Mouse (Mus musculus): ENCODE measurements at regions not wholly inside any gene's neighbourhood (a gene's known extent, or its start where the extent isn't known, plus 50 kb on each side); places are given as distances from the start of the nearest gene placed in this dataset.
A peak's percentile ranks its signal among the peaks of the same experiment; 100 is the strongest.

DNA sequence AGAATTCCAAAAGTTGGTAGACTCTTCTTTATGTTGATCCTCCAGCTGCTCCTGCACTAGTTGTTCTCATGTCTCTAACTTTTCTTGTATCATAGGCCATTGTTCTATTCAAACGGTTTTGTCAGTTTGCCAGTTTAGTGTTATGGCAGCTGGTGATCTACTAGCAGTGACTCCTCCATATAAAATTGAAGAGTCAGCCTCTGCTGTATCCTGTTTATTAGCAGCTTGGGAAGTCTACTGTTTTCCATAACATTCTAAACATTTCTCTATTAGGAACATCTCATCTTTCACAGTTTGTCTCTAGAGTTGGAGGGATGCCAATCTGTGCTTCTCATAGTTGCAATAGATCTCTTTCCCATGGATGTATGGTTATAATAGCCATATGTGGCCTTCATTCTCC is 58.6 kb downstream of the Drd1 start:
- no peak for DNase-seq (ENCODE audit: low spot score)

DNA sequence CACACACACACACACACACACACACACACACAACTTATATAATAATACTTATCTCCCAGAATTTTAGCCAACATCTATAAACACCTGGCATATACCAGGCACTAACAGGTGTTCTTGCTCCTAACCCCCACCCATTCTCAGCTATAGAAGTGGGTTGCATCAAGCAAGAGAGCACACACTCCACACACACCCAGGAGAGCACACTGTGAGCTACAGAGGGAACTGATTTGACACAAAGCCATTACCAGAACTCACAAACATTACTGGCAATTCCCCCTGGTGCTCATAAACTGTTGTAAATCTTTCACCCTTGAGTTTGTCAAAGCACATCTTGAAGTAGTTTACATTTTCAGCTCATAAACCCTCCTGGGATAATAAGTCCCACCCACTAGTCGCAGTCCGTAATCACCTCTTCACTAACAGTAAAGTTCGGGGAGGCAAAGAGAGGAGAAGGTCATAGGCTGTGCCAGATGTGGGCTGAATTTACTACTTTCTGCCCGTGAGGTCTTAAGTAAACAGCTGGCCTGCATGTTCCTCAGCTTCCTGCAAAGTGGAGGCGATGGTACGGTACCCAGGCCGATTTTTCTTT is 62.5 kb downstream of the Drd1 start:
- DNase-seq (ENCODE audit: low spot score), result no peak

DNA sequence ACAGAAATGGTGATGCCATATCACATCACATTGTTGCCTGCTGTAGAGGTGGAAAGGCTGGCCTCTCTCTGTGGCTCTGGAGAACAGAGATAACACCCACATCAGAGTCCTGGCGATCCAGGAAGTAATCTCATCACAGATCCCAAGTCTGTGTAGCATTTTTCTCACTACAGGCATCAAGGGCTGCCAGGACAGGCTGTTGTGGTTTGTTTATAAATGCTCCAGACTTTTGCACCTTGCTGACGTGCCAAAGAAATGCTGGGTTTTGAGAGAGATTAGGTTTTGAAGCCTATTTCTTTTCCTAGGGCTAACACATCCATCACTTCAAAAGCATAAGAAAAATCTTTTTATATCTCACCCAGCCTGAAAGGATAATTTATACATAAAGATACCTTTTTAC is 76.3 kb downstream of the Drd1 start:
- DNase-seq (ENCODE audit: low spot score), result no peak

DNA sequence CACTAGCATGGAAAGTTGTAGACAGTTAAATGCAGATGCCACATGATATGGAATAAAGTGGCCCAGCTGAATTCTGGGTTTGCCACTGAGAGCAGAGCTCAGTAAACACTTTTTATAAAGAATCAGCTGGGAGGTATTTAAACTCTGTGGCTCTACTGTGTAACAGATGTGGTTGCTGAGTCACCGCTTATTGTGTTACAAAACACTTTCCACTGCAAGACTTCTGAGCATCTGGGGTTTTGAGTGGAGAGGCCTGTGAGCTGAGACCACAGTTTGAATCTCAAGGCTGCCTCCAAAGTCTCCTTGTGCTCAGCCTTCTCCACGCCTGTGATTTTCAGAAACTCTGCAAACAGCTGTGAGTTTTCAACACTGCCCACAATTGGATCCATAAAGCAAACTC is 86.1 kb downstream of the Drd1 start:
- no peak for DNase-seq (ENCODE audit: low spot score)

DNA sequence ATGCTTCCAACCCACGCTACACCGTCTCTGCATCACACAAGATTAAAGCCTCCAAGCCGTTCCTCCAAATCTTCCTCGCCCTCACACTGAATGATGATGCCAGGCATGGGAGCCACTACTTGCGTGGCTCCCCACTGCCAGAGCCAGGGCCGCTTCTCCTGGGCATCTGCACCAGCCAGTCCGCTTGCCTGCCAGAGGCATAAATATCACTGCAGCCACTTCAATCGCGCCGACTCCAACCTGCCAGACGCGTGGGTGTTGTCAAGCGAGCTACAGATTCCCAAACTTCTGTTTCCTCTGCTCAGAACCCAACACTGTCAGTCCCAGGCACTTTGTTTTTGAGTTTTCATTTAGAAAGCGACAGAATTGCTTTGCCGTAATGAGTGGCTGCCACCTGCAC is 99.3 kb downstream of the Drd1 start:
- no peak for DNase-seq (ENCODE audit: low spot score)

DNA sequence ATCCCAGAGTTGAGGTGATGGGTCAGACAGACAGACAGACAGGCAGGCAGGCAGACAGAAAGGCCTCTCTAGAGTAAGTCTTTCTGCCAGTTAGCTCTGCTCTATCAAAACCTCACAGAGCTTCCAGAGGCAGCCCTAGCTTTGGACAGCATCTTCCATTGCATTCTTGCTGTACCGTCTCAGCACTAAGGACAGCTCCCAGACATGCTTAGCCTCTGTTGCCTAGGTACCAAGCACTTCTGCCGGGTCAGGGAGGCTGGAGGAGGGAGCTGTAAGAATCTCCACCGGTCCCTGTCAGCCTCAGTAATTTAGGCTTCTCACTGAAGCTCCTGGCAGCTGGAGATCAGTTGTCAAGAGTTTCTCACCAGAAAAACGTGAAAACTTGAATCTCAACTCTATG is 107.4 kb downstream of the Drd1 start:
- DNase-seq (ENCODE audit: low spot score), result no peak

DNA sequence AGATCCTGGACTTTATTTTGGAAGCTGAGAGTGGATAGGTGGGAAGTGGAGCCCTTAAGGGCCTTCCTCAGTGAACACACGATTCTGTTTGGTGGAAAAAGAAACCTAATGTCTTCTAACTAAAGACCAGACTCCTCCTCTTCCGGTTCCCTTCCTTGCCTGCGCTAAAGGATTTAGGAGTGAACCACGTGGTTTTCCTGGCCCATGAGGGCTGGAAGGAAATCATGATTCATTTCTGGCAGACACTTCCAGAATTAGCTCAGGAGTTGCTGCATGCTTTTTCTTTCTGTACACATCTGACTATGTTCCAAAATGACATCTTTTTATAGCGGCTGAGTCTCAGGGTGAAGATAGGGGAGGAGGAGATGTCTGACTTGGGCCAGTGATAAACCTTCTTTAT is 109.8 kb downstream of the Drd1 start:
- no peak for DNase-seq (ENCODE audit: low spot score)

DNA sequence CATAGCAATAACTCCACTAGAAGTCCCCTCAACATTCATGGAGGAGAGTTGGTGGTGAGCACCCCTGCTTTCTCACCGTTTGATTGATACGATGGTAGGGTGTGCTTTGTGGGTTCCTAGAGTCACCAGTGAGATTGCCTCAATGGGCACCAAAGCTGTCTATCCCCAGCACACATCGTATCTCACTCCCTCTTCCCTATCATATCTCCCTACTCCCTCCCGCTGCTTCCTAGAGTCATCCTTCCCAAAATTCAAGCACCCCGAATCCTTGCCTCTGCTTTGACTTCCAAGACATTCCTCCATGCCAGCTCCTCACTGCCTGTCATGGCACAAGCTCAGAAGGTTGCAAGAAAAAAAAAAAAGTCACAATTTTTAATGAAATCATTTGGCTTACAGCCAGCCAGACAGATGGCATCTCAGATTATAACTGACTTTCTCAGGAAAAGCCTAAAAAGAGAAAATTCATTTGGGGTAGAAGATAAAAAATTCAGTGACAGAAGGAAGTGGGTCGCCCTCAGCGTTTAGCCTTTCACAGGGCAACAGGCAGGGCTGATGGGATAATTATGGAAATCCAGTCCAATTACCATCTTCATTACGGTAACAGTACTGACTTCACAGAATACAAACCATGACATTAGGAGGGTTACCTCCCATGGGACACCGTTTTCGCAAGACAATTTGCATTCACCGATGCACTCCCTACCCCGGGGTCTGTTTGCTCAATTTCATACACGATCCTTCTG is 114.3 kb downstream of the Drd1 start:
- DNase-seq (ENCODE audit: low spot score), result no peak

DNA sequence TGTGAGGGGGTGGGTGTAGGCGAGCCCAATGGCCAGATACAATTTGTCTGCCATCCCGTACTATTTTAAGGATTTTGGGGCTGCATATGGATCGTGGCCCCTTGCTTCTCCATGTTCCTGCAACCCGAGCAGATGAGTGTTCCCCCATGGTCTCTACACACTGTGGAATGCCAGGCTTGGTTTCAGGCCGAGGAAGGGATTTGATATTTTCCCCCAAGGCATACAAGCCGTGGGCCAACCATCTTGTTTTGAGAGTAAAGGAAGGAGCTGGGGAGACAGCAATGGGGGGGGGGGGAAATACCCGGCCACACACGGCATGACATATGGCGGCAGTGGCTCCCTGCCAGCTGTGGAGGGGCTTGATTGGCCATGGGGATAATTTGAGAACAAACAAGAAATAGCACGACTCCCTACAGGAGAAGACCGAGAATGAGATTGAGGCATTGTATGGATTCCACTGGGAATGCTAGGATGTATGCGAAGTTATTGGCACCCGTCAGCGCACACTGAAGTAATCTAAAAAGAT is 120.3 kb downstream of the Drd1 start:
- DNase-seq (ENCODE audit: low spot score), result no peak

DNA sequence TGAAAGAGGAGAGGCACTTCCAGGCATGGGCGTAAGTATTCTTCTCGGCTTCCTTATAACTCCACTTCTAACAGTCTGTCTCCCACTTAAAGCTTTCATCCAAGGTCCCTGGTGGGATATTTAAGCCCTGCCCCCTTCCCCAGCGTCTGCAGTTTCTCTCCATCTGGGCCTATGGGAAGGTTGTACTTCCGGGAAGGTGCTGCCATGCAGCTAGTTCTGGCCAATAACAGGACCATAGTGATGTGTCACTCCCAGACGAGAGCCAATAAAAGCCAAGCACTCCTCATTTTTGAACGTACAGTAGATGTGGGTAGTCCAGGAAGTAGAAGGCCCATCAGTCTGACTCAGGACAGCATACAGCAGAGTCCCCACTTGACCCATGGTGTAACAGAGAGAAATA is 121.0 kb downstream of the Drd1 start:
- no peak for DNase-seq (ENCODE audit: low spot score)

DNA sequence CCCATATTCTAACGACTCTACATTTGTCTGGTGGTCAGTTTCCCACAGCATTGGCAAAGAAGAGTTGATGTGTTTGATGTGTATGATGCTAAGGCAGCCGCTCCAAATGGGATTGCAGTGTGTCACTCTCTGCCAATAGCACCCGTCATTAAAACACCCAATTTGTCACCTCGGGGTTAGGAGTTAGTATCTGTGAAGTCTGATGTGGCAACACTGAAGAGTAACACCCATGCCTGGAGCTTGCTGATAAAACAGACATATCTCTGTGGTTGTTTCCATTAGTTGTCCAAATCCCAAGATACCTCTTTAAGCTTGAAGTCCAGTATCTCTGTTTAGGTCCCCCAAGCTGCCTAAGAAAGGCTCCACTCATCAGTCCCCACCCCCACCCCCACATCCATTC is 129.4 kb downstream of the Drd1 start:
- DNase-seq (ENCODE audit: low spot score), result no peak

DNA sequence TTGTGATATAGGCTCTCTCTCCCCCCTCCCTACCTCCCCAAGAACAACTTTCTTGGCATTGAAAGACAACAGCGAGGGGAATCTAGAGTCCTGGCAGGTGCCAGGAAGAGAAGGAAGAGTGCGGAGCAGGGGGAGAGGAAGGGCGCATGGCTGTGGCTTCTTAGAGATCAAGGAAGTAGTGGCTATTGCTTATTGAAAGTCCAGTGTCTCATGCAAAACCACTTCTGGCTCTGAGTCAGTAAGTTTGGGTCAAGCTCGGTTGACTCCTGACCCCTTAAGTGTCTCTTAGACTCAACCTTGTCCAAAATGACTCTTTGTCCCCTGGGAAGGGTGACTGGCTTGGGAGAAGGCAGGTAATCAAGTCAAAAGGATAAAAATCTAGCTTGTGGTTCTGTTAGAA is 131.1 kb downstream of the Drd1 start:
- DNase-seq (ENCODE audit: low spot score), result no peak

DNA sequence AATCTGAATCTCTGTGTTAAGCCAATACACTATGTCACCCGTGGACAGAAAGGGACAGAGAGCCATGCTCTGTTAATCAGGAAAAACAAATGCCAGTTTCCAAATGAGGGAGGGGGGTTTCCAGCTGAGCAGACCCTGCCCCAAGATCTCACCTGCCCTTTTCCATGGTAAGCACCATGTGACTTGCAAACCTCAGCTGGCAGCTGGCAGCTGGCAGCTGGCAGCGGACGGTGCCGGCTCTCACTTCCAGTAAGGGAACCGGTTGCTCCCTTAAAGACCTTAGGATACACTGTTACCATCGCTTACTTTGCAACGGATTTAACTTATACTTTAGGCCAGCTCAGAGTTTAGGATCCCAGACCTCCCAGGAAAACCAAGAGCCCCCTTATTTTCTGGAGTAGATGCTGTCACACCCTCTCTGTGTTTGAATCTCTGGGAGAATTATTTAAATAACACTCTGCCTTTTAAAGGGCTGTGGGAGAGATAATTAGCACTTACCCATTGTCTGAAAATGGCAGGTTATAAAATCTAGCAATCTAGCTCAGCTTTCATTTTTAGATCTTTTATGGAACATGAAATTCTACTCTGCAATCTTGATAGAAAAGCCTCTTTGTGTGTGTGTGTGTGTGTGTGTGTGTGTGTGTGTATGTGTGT is 131.7 kb downstream of the Drd1 start:
- no peak for DNase-seq (ENCODE audit: low spot score)

DNA sequence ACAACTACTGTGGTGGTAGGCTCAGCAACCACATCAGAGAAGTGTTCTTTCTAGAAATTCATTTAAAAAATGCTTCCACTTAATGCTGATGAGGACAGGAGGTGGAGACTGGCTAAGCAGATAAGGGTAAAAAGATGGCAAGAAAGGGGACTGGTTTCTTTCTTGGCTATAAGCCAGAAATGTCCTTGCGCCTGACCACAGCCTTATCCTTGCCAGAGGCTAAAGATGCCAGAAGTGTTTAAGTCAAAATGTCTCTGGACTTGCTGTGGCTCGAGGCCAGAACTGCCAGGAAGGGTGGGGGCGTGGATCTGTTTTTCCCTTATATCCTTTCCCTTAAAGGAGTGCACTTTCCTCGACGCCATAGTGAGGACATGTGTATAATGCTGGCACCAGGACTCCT is 133.7 kb downstream of the Drd1 start:
- peak; percentile 63 for DNase-seq (ENCODE audit: low spot score)

DNA sequence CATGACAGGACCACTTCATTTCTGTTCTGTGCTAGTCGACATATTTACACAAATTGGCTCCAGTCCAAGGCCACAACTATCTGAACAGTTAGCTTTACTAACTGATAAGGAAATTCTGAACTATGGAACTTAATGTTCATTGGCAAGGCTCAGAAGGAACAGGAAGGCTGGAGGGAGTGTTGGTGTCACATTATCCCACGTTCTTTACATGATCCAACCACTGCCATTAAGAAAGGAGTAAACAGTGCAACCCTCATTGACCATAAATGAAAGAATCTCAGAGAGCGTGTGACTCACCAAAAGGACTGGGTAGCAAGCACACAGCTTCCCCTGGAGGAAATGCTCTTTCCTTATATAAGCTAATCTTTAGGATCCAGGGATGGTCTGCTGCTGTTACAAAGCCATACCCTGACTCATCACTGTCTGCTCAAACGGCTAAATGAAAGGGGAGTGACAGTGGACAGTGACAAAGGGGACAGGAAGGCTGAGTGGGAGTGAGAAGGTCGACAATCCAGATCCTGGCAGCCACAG is 135.6 kb downstream of the Drd1 start:
- peak; percentile 50 for DNase-seq (ENCODE audit: low spot score)

DNA sequence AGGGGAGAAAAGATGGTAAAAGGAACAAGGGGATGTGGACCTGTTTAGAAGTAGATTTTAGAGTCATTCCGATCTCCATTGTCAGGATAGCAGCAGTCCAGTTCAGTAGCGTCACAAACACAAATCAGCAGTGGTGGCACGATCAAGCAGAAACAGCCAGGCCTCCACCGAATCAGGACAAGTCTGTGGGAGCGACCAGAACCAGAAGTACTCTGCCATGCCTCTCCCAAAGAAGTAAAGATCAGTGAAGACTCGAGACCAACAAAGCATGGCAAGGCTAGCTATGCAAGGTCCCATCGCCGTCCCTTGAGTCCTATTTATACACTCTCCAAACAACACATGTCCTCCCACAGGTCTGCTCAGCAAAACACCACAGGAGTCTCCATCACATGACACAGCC is 140.0 kb downstream of the Drd1 start:
- no peak for DNase-seq (ENCODE audit: low spot score)

DNA sequence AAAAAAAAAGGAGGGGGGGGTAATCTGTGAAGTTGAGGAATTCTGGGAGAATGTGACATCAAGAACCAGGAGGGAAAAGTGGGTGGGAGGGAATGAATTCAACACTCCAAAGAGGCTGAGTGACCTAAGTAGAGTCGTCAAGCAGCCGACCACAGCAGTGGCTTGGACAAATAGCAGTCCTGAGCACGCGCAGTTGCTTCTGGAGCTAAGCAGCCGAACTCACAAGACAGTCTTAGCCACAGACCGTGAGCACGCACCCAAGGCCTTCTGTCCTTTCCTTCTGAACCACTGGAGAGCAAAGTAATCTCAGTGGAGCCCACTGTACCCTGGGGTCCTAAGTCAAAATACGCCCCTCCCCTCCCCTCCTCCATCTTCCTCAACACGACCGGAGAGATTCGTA is 141.1 kb downstream of the Drd1 start:
- no peak for DNase-seq (ENCODE audit: low spot score)

DNA sequence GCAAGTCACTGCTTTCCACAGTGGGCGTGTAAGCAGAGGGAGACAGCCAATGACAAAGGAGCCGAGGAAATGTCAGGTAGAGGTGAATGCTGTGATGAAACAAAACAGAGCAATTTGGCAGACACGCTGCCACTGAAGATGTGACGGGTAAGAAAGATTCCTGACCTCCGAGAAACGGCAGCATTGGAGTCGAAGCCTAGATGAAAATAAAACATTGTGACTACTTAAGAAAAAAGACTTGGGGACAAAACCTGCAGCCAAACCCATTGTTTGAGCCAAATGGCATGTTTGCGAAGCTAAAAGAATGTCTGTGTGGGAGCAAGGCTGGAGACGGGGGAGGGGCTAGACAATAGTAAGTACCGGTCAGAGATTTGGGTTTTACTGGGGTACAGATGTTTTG is 142.0 kb downstream of the Drd1 start:
- no peak for DNase-seq (ENCODE audit: low spot score)

DNA sequence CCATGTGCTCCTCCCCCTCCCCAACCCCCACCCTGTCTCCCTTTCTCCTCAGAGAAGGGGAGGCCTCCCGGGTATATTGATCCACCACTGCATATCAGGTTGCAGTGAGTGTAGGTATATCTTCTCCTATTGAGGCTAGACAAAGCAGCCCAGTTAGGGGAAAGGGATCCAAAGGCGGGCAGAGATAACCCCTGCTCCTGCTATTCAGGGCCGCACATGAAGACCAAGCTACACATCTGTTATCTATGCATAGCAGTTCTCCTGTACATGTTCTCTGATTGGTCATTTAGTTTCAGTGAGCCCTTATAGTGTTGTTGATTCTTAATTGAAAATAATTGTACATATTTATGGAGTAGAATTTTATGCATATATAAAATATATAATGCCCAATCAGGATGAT is 143.7 kb downstream of the Drd1 start:
- DNase-seq (ENCODE audit: low spot score), result no peak

DNA sequence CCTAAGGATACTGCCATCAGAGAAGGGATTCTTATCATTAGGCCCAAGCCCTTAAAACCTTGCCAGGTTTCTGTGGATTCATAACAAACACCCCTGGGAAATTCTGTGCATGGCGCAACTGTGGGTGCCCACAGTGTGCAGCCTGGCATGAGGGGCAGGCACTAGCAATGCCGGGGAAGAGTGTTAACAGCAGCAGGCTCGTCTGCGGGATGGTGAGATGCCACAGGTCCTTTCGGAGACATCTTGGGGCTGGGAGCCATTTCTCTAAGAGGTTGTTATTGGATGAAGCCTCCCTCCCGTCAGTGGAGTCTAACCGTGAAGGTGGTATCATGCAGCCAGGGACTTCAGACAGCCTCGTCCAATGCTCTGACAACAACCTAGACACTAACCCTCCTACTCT is 144.2 kb downstream of the Drd1 start:
- DNase-seq (ENCODE audit: low spot score), result no peak

DNA sequence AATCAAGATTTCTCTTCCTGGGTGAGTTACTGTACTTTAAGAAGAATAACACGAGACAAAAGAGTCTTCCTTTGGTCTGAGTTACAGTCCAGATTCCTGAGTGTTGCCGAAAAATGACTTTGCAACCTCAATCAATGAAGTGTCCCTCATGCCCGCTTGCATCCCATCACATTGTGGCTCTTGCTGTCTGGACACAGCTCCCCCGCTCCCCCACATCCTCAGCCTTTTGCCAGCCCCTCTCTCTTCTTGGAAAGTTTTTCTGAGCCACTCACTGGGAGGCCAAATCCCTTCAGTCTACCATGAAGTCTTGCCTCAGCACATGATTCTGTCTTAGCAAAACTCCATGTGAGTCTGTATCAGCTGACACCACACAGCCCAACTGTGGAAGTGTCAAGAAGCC is 145.3 kb downstream of the Drd1 start:
- DNase-seq (ENCODE audit: low spot score), result no peak

DNA sequence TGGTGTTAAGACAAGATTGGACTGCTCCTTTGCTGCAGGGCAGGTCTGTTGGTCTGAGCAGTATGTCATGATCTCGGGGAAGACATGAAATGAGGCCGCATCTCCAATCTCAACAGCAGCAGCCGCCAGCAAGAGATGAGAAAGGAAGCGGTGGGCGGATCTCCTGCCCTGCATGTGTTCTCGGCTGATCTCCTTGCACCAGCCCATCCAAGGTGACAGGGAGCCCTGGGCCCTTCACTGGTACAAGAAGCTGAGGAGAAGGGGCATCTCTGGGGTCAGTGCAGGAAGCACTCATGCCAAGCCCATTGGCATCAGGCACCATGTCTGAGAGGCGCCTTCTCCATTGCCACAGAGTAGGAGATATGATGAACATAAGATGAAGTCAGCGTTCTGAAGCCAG is 151.0 kb downstream of the Drd1 start:
- no peak for DNase-seq (ENCODE audit: low spot score)

DNA sequence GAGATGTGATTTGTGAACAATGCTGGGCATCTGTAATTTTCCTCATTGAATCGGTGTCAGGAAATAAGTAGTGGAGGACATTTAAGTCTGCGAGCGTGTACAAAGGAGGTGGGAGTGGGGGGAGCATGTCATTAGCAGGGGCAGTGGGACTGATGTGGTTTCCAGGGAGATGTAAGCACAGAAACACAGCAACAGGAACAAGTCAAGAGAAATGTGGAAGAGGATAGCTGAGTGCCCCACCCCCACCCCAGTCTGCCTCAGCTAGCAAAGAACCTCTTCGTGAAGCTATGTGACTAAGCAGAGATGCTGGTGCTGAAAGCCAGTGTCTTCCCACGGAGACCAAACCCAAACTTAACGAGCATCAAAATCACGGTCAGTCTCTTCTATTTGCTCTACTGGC is 151.9 kb downstream of the Drd1 start:
- no peak for DNase-seq (ENCODE audit: low spot score)

All from MN1 (cell line).